Comparison of ENCODE assay signal across 8 mouse cellular contexts in genomic region chr2:104685418-104685817, GRCm38 (mm10). TPM values are rescaled to one million over a fixed set of nuclear protein-coding genes. Genes with fewer than 3 reads are reported as not detected.
DNase-seq lines count a peak whose midpoint lies in the region; ATAC-seq lines count a peak whose summit lies in the region.

No protein-coding gene starts in this region.

- 4% methylated on average over 13 of the region's 13 CpGs for WGBS in intestine, embryonic 16.5 days
- WGBS in midbrain, embryonic 11.5 days = 13% methylated on average over 13 of the region's 13 CpGs

- no peak overlapping the region for H3K27ac ChIP-seq in intestine, embryonic 16.5 days (ENCODE audit: low read length)
- no peak overlapping the region for H3K27ac ChIP-seq in midbrain, embryonic 11.5 days (ENCODE audit: low read depth, low read length)

- H3K9ac ChIP-seq in intestine, embryonic 16.5 days (ENCODE audit: low read depth, low read length) = no peak overlapping the region
- no peak overlapping the region for H3K9ac ChIP-seq in midbrain, embryonic 11.5 days (ENCODE audit: low read length)

- no peak overlapping the region for H3K4me3 ChIP-seq in intestine, embryonic 16.5 days (ENCODE audit: low read length)
- H3K4me3 ChIP-seq in midbrain, embryonic 11.5 days (ENCODE audit: low read depth, low read length) = no peak overlapping the region

- H3K27me3 ChIP-seq in intestine, embryonic 16.5 days (replicated peaks; ENCODE audit: control insufficient read depth, insufficient read depth, low read length) = no peaks in the 10 kb centered on the region
- no peaks in the 10 kb centered on the region for H3K27me3 ChIP-seq in midbrain, embryonic 11.5 days (ENCODE audit: control insufficient read depth, insufficient read depth, low read length)

- H3K9me3 ChIP-seq in intestine, embryonic 16.5 days (ENCODE audit: control insufficient read depth, low read length) = no peaks in the 10 kb centered on the region
- no peaks in the 10 kb centered on the region for H3K9me3 ChIP-seq in midbrain, embryonic 11.5 days (ENCODE audit: control insufficient read depth, low read length)

- H3K4me2 ChIP-seq in intestine, embryonic 16.5 days (ENCODE audit: low read depth, low read length) = no peak overlapping the region
- H3K4me2 ChIP-seq in midbrain, embryonic 11.5 days = no peak overlapping the region

- no peaks in the 10 kb centered on the region for H3K36me3 ChIP-seq in intestine, embryonic 16.5 days (ENCODE audit: control insufficient read depth, insufficient read depth, low read length)
- peaks cover 9% of the 10 kb centered on the region for H3K36me3 ChIP-seq in midbrain, embryonic 11.5 days (ENCODE audit: control insufficient read depth, insufficient read depth, low read length)

- intact Hi-C loops in gastrocnemius, postnatal 36 days (cut with DNase I) = loop anchor here (2.0 to 5.0 kb wide), 2 partner anchors 67 to 89 kb away; no protein-coding TSS in a partner anchor
- intact Hi-C loops in left cerebral cortex, postnatal 25 days (cut with DNase I) = loop anchor here (2.0 to 5.0 kb wide), 2 partner anchors 67 to 89 kb away; no protein-coding TSS in a partner anchor

- peak; percentile 75 to 91 for DNase-seq in adrenal gland, adult (ENCODE audit: inconsistent age in 2 of 2, low spot score in 1 of 2)
- peak; percentile 93 for DNase-seq in embryo, embryonic 10.5 days (ENCODE audit: low spot score)
- DNase-seq in gastrocnemius, postnatal 36 days = peak; percentile 67
- peak; percentile 84 to 86 for DNase-seq in left cerebral cortex, postnatal 25 days (ENCODE audit: low spot score in 2 of 2)
- peak; percentile 97 for DNase-seq in midbrain, embryonic 11.5 days (ENCODE audit: low spot score, missing footprints)
- DNase-seq in skeletal muscle tissue, adult 2 months (ENCODE audit: low read depth, low spot score) = peak; percentile 65

- H3K4me1 ChIP-seq in intestine, embryonic 16.5 days (ENCODE audit: control insufficient read depth, insufficient read depth, low read length) = no peaks in the 10 kb centered on the region
- no peaks in the 10 kb centered on the region for H3K4me1 ChIP-seq in midbrain, embryonic 11.5 days (ENCODE audit: control insufficient read depth, insufficient read depth, low read length)

- peak; percentile 89 for ATAC-seq in intestine, embryonic 16.5 days
- peak; percentile 93 for ATAC-seq in midbrain, embryonic 11.5 days (ENCODE audit: low FRiP score)
- ATAC-seq in inflammation-experienced regulatory T-cells, adult 6 months = no peak

RNA-seq across cellular contexts. Expression of gene Tcp11l1, which starts 26.6 kb away (rescaled TPM):
- total RNA-seq in gastrocnemius, postnatal 36 days (2021) = 1 to 10 TPM; 7.3 to 7.4 TPM
- 21.8 and 24.5 TPM in 2 replicates for polyA plus RNA-seq in intestine, embryonic 16.5 days (2015; fragmentation: Nextera tagmentation; extraction: Ambion mirVana)
- 10 to 100 TPM; 40.0 to 42.2 TPM for total RNA-seq in left cerebral cortex, postnatal 25 days (2021)
- 58.4 and 72.3 TPM in 2 replicates for polyA plus RNA-seq in midbrain, embryonic 11.5 days (2014; fragmentation: Nextera tagmentation; extraction: Ambion mirVana)
- under 1 TPM in 2 of 3 experiments, not detected in 1; 0.13 to 0.82 TPM for polyA plus RNA-seq in inflammation-experienced regulatory T-cells, adult 6 months (2017; shearing (Covaris generic))

RNA-seq across cellular contexts. Expression of gene Pin1rt1, which starts 30.8 kb away (rescaled TPM):
- total RNA-seq in gastrocnemius, postnatal 36 days (2021) = not detected
- not detected in 2 replicates for polyA plus RNA-seq in intestine, embryonic 16.5 days (2015; fragmentation: Nextera tagmentation; extraction: Ambion mirVana)
- not detected for total RNA-seq in left cerebral cortex, postnatal 25 days (2021)
- polyA plus RNA-seq in midbrain, embryonic 11.5 days (2014; fragmentation: Nextera tagmentation; extraction: Ambion mirVana) = not detected in 2 replicates
- not detected for polyA plus RNA-seq in inflammation-experienced regulatory T-cells, adult 6 months (2017; shearing (Covaris generic))

RNA-seq across cellular contexts. Expression of gene Depdc7, which starts 57.3 kb away (rescaled TPM):
- 1 to 10 TPM; 1.4 to 1.7 TPM for total RNA-seq in gastrocnemius, postnatal 36 days (2021)
- 44.7 and 46.7 TPM in 2 replicates for polyA plus RNA-seq in intestine, embryonic 16.5 days (2015; fragmentation: Nextera tagmentation; extraction: Ambion mirVana)
- total RNA-seq in left cerebral cortex, postnatal 25 days (2021) = 1 to 10 TPM; 1.4 to 1.7 TPM
- polyA plus RNA-seq in midbrain, embryonic 11.5 days (2014; fragmentation: Nextera tagmentation; extraction: Ambion mirVana) = 4.0 and 5.5 TPM in 2 replicates
- not detected for polyA plus RNA-seq in inflammation-experienced regulatory T-cells, adult 6 months (2017; shearing (Covaris generic))

Comparison
In these comparisons a context has a peak if more than half of its experiments do, and no peak if none do; other contexts are left out.
1. RNA of gene Tcp11l1, which starts 26.6 kb away (polyA plus RNA-seq): 58.4 to 72.3 TPM in midbrain, embryonic 11.5 days and 21.8 to 24.5 TPM in intestine, embryonic 16.5 days; 0.13 to 0.82 TPM in inflammation-experienced regulatory T-cells, adult 6 months; every median in the first group is over 10 times any median in the second.
2. Peak in every context shown above with its lines, with median percentiles within 50 percentile points of each other: DNase-seq.